Mouse (Mus musculus) right cerebral cortex, adult 2 months (tissue): Measurements from ENCODE around the gene Tusc2.
A peak's percentile ranks its signal among the peaks of the same experiment; 100 is the strongest.

ENCODE experiments used
- DNase-seq, 2 experiments: peaks; one replicate each; pipeline ENCODE4 v3.0.0; 2021 to 2022; ENCODE audit warnings: low spot score in 2 of 2

The Tusc2 gene

GRCm38 (mm10) chr9:107563029-107563581 is at the start of gene Tusc2:
Tusc2 (plus strand) TSS chr9:107563255.
- peak; percentile 97 for DNase-seq

DNA sequence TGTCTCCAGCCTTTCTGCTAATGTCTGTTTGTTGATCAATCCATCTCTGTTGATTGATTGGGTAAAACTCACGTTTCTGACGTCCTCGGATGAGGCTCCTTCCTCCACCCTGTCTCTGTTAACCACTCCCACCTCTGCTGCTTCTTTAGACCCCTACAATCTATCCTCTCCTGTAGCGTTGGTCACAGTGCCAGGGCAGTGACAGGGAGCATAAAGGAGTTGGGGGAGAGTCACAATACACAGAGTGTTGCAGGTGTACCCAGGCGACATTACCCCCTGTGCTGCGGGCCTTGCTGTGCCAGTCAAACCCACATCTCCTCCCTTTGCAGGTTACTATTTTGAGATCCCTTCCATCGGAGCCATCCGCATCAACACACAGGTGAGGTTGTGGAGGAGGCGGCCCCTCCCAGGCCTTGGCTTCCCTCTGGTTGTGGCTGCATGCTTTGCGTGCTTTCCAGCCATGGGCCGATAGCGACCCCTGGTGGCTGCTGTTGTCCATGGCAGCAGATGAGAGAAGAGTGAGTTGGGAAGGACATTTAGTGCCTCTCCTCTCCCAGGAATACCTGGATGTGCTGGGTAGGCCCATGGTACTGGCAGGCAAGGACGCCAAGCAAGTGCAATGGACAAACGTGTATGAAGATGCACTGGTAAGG is 48.6 kb upstream of the Tusc2 start:
- DNase-seq = peak; percentile 88 to 94

- DNase-seq = no peak
Measured at GRCm38 (mm10) chr9:107520331-107520730, 42.7 kb upstream of the Tusc2 start.

GRCm38 (mm10) chr9:107521190-107521589 is 41.9 kb upstream of the Tusc2 start:
- no peak for DNase-seq

DNA sequence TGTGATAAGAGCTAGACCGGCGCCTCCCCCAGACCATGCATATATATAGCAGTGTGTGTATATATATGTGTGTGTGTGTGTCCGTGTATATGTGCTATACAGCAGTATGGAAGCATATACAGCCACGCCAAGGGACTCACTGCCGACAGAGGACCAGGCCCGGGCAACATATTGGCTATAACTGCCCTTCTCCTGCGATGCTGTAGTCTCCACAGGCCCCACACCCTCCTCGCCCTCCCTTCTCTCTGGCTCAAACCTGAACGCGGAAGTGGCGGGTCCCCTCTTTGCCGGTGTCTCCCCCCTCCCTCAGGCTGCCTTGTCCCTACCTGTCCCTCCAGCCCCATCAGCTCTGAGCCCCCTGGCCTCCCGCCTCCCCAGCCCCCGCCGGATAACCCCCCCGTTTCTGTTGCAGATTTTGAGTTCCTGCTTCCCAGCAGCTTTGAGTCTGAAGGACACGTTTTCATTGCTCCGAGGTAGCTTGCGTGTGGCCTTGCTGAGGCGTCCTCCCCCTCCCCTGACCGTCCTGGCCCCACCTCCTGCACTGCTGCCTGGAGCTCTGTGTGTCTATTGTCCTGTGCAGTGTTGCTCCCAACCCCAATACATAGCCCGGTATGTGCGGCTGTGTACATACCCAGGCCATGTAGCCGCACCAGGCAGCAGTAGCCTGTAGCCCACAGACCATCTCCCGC is 41.2 kb upstream of the Tusc2 start:
- no peak for DNase-seq

DNA sequence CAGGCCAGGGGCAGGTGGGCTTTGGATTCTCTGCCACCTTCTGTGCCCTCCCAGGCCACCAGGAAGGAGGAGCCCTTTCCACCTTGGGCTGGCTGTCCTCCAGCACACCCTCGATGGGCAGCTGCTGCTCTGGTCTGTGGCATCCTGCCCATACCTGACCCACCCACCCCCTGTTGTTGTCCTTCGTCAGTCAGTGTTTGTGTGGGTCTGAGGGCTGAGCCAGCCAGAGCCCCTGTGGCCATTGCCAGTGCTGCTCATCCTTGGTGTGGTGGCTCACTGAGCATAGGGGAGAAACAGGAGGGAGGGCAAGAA is 40.7 kb upstream of the Tusc2 start:
- no peak for DNase-seq

GRCm38 (mm10) chr9:107526198-107527026 is 36.6 kb upstream of the Tusc2 start:
- peak; percentile 74 to 77 for DNase-seq

- peak; percentile 92 to 94 for DNase-seq
Measured at GRCm38 (mm10) chr9:107533791-107534407, 29.2 kb upstream of the Tusc2 start, which contains the start of gene Tmem115. Tmem115 (plus strand) TSS chr9:107533945.

- no peak for DNase-seq
Measured at GRCm38 (mm10) chr9:107534408-107535202, 28.4 kb upstream of the Tusc2 start.

GRCm38 (mm10) chr9:107538231-107538630 is 24.8 kb upstream of the Tusc2 start:
- DNase-seq = no peak

- no peak for DNase-seq
Measured at GRCm38 (mm10) chr9:107538711-107539110, 24.3 kb upstream of the Tusc2 start.

DNA sequence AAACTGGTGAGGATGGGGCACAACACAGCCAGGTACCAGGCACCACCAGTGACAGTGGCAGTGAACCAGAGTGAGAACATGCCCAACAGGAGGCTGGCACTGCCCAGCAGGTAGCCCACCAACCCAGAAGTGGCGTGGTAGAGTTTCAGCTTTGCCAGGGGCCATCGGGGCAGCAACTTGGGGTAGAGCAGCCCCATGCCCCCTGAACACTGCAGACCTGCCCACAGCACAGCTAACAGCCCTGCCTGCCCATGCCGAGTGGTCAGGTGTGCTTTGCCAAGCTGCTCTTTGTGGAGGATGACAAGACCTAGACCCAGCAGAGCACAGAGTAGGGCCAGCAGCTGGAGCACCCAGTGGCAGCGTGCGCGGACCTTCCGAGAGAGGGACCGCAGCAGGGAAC is 23.1 kb upstream of the Tusc2 start:
- no peak for DNase-seq

GRCm38 (mm10) chr9:107540420-107540819 is 22.6 kb upstream of the Tusc2 start:
- no peak for DNase-seq

DNA sequence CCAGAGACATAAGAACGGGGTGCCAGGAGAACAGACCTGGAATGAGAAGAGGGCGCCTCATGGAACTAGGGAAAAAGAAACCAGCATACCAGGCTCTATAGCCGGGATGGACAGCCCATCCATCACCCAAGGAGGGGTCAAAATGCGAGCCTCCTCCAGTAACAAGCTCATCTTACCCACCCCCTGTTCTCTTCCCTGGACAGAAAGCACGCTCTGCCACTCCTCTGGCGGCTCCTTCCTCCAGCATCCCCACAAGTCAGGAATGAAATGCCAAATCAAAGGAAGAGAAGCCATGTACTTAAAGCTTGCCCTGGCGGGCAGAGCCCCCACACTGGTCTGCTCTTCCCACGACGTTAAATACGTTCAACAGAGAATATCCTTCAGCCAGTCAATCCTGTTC is 22.1 kb upstream of the Tusc2 start:
- no peak for DNase-seq

DNA sequence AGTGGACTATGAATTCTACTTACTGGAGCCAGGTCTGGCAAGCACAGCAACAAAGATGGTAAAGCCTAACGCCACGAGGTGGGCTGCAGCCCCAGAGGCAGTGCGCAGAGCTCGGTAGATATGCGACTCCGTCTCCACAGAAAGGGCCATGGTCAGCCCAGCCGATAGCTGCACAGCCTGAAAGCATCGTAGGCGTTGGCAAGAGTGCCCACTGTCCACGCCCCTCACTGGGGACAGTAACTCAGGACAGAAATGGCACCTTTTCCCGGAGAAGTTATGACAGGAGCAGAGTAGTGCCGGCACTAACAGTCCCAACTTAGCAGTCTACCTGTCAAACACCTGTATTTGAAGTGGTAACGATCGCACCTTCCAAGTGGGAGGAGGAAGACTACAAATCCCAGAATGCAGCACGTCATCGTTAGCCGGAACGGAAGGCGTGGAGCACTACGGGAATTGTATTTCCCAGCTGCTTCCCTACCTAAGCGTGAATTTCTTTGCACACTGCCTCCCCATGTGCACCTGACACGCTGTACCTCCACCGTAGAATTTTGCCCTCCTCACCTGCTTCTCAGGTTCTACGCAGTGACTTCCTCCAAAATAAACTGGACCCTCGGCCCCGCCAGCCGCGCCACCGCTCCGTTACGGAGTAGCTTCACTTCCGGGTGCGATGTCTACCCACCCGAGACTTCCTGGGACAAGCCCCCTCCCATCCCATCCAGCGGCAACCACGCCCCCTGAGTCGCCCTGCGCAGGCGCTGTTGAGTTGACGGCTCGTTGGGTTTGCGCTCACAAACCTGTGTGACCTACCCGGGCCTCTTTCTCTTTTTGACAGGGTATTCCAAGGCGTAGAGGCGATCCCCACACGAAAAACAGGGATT is 21.3 kb upstream of the Tusc2 start, which contains the start of the genes Cyb561d2 and Nprl2:
Gene Cyb561d2 (minus strand): TSS at position 720 of the 878 bp plus-strand sequence.
Gene Nprl2 (plus strand): TSS at position 753 of the 878 bp plus-strand sequence.
- DNase-seq = peak; percentile 95

GRCm38 (mm10) chr9:107542352-107542686 is 20.7 kb upstream of the Tusc2 start:
- DNase-seq = no peak

- DNase-seq = no peak
Measured at GRCm38 (mm10) chr9:107542721-107543120, 20.3 kb upstream of the Tusc2 start.

DNA sequence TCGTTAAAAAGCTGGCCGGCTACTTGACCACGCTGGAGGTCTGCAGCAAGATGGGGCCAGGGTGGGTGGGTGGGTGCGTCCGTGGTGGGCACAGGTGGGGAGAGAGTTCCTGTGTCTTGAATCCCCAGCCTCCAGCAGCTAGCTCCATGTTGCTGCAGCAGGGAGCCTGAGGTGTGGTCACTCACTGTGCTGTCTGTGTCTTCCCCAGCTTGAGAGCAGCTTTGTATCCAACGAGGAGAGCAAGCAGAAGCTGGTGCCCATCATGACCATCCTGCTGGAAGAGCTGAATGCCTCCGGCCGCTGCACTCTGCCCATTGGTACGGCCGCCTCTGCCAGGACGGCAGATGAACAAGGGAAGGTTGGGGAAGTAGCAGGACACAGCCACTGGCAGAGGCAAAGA is 19.8 kb upstream of the Tusc2 start:
- DNase-seq = no peak

DNA sequence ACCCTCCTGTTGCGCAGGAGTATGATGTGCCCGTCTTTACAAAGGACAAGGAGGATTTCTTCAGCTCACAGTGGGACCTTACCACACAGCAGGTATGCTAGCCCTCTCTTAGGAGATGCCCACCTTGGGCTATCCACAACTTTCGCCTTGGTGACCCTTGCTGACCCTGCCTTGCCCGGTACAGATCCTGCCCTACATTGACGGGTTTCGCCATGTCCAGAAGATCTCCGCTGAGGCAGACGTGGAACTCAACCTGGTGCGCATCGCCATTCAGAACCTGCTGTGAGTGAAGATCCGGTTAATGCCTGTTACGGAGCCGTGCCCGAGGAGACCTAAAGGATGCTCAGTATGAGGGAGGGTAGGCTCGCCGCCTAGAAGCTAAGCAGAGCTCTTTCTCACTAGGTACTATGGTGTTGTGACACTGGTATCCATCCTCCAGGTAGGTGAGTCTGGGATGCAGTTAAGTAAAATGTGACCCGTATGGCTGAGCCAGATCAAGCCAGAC is 18.8 kb upstream of the Tusc2 start:
- no peak for DNase-seq

- no peak for DNase-seq
Measured at GRCm38 (mm10) chr9:107544729-107545128, 18.3 kb upstream of the Tusc2 start.
